Mouse (Mus musculus): ENCODE data around the gene Neu2. TPM values are rescaled to one million over a fixed set of nuclear protein-coding genes. Genes with fewer than 3 reads are reported as not detected.

Gene Neu2
- total and polyA plus RNA-seq, 3 experiments, result 0.27 TPM; not detected in 2

GRCm38 (mm10) chr1:87589980-87590379 is 80.3 kb downstream of the Neu2 start:
- no peak for DNase-seq
- Histone ChIP-seq H3K27me3 (ENCODE audit: control insufficient read depth, insufficient read depth, low read length) (no peaks in the 10 kb centered on the region), H3K4me3 (no peak overlapping the region), H3K4me1 (ENCODE audit: control insufficient read depth, insufficient read depth, low read length) (no peaks in the 10 kb centered on the region; the same call in 1 of the 2 replicates), H3K36me3 (ENCODE audit: control insufficient read depth, insufficient read depth, low read length) (no peaks in the 10 kb centered on the region), H3K27ac (no peak overlapping the region), H3K79me2 (replicated peaks; ENCODE audit: control insufficient read depth, insufficient read depth, low read length) (no peaks in the 10 kb centered on the region), H3K9ac (ENCODE audit: low read depth, low read length) (no peak overlapping the region)
- TF ChIP-seq EP300 (IDR thresholded peaks at IDR 0.05; ENCODE audit: insufficient read depth, low read depth, low read length) (no peak), CTCF (IDR thresholded peaks at IDR 0.05) (no peak), POLR2A (IDR thresholded peaks at IDR 0.05; ENCODE audit: insufficient read depth, low read depth, low read length) (no peak)
- 87% methylated on average over 8 of the region's 8 CpGs for WGBS
- intact Hi-C loops (cut with DNase I), result no loop called here

GRCm38 (mm10) chr1:87594261-87594660 is 84.6 kb downstream of the Neu2 start:
- H3K4me3 ChIP-seq, result no peak overlapping the region

GRCm38 (mm10) chr1:87594671-87595070 is 85.0 kb downstream of the Neu2 start:
- no peak overlapping the region for H3K9ac ChIP-seq (ENCODE audit: low read depth, low read length)
- no peaks in the 10 kb centered on the region for H3K79me2 ChIP-seq (replicated peaks; ENCODE audit: control insufficient read depth, insufficient read depth, low read length)
- DNase-seq, result no peak
- no peaks in the 10 kb centered on the region for H3K27me3 ChIP-seq (ENCODE audit: control insufficient read depth, insufficient read depth, low read length)
- intact Hi-C loops (cut with DNase I), result no loop called here
- H3K4me1 ChIP-seq (ENCODE audit: control insufficient read depth, insufficient read depth, low read length), result no peaks in the 10 kb centered on the region; the same call in 1 of the 2 replicates
- no peak overlapping the region for H3K4me3 ChIP-seq
- TF ChIP-seq EP300 (IDR thresholded peaks at IDR 0.05; ENCODE audit: insufficient read depth, low read depth, low read length) (no peak), POLR2A (IDR thresholded peaks at IDR 0.05; ENCODE audit: insufficient read depth, low read depth, low read length) (no peak), CTCF (IDR thresholded peaks at IDR 0.05) (no peak)
- WGBS, result 85% methylated on average over 10 of the region's 10 CpGs
- H3K36me3 ChIP-seq (ENCODE audit: control insufficient read depth, insufficient read depth, low read length), result no peaks in the 10 kb centered on the region
- no peak overlapping the region for H3K27ac ChIP-seq

More at GRCm38 (mm10) chr1:87594261-87594660, 84.6 kb downstream of the Neu2 start:
- intact Hi-C loops (cut with DNase I), result no loop called here
- WGBS, result 23% methylated on average over 3 of the region's 3 CpGs
- Histone ChIP-seq H3K9ac (ENCODE audit: low read depth, low read length) (no peak overlapping the region), H3K36me3 (ENCODE audit: control insufficient read depth, insufficient read depth, low read length) (no peaks in the 10 kb centered on the region), H3K27me3 (ENCODE audit: control insufficient read depth, insufficient read depth, low read length) (no peaks in the 10 kb centered on the region), H3K4me1 (ENCODE audit: control insufficient read depth, insufficient read depth, low read length) (no peaks in the 10 kb centered on the region; the same call in 1 of the 2 replicates), H3K27ac (no peak overlapping the region), H3K79me2 (replicated peaks; ENCODE audit: control insufficient read depth, insufficient read depth, low read length) (no peaks in the 10 kb centered on the region)
- TF ChIP-seq POLR2A (IDR thresholded peaks at IDR 0.05; ENCODE audit: insufficient read depth, low read depth, low read length) (no peak), EP300 (IDR thresholded peaks at IDR 0.05; ENCODE audit: insufficient read depth, low read depth, low read length) (no peak), CTCF (IDR thresholded peaks at IDR 0.05) (0 out of 2 replicates have a peak, but pooled peaks have one; percentile 5)
- DNase-seq, result peak in 1 of 2 experiments; percentile 21

- TF ChIP-seq POLR2A (IDR thresholded peaks at IDR 0.05; ENCODE audit: insufficient read depth, low read depth, low read length), result no peak
- no peak for TF ChIP-seq EP300 (IDR thresholded peaks at IDR 0.05; ENCODE audit: insufficient read depth, low read depth, low read length)
- TF ChIP-seq CTCF (IDR thresholded peaks at IDR 0.05), result no peak
- H3K27ac ChIP-seq, result no peak overlapping the region
- intact Hi-C loops (cut with DNase I), result no loop called here
- no peaks in the 10 kb centered on the region for H3K27me3 ChIP-seq (ENCODE audit: control insufficient read depth, insufficient read depth, low read length)
- no peak overlapping the region for H3K4me3 ChIP-seq
- no peak overlapping the region for H3K9ac ChIP-seq (ENCODE audit: low read depth, low read length)
- no peaks in the 10 kb centered on the region for H3K4me1 ChIP-seq (ENCODE audit: control insufficient read depth, insufficient read depth, low read length)
- WGBS, result 68% methylated on average over 7 of the region's 7 CpGs
- no peaks in the 10 kb centered on the region for H3K36me3 ChIP-seq (ENCODE audit: control insufficient read depth, insufficient read depth, low read length)
- no peak for DNase-seq
- H3K79me2 ChIP-seq (replicated peaks; ENCODE audit: control insufficient read depth, insufficient read depth, low read length), result no peaks in the 10 kb centered on the region
These were observed 90.8 kb downstream of the Neu2 start for GRCm38 (mm10) chr1:87600533-87600932.

GRCm38 (mm10) chr1:87601801-87602200 is 92.1 kb downstream of the Neu2 start:
- H3K27me3 ChIP-seq (ENCODE audit: control insufficient read depth, insufficient read depth, low read length), result no peaks in the 10 kb centered on the region
- intact Hi-C loops (cut with DNase I), result no loop called here
- H3K9ac ChIP-seq (ENCODE audit: low read depth, low read length), result no peak overlapping the region
- WGBS, result 53% methylated on average over 2 of the region's 2 CpGs
- H3K36me3 ChIP-seq (ENCODE audit: control insufficient read depth, insufficient read depth, low read length), result no peaks in the 10 kb centered on the region
- no peaks in the 10 kb centered on the region for H3K79me2 ChIP-seq (replicated peaks; ENCODE audit: control insufficient read depth, insufficient read depth, low read length)
- TF ChIP-seq CTCF (IDR thresholded peaks at IDR 0.05) (no peak), EP300 (IDR thresholded peaks at IDR 0.05; ENCODE audit: insufficient read depth, low read depth, low read length) (no peak), POLR2A (IDR thresholded peaks at IDR 0.05; ENCODE audit: insufficient read depth, low read depth, low read length) (no peak)
- DNase-seq, result no peak
- H3K27ac ChIP-seq, result no peak overlapping the region
- H3K4me3 ChIP-seq, result no peak overlapping the region
- H3K4me1 ChIP-seq (ENCODE audit: control insufficient read depth, insufficient read depth, low read length), result no peaks in the 10 kb centered on the region

- TF ChIP-seq CTCF (IDR thresholded peaks at IDR 0.05) (no peak), EP300 (IDR thresholded peaks at IDR 0.05; ENCODE audit: insufficient read depth, low read depth, low read length) (no peak), POLR2A (IDR thresholded peaks at IDR 0.05; ENCODE audit: insufficient read depth, low read depth, low read length) (no peak)
- Histone ChIP-seq H3K27ac (no peak overlapping the region), H3K79me2 (replicated peaks; ENCODE audit: control insufficient read depth, insufficient read depth, low read length) (no peaks in the 10 kb centered on the region), H3K9ac (ENCODE audit: low read depth, low read length) (no peak overlapping the region), H3K36me3 (ENCODE audit: control insufficient read depth, insufficient read depth, low read length) (no peaks in the 10 kb centered on the region), H3K4me3 (no peak overlapping the region), H3K4me1 (ENCODE audit: control insufficient read depth, insufficient read depth, low read length) (no peaks in the 10 kb centered on the region), H3K27me3 (ENCODE audit: control insufficient read depth, insufficient read depth, low read length) (no peaks in the 10 kb centered on the region)
- DNase-seq, result no peak
- intact Hi-C loops (cut with DNase I), result no loop called here
- 83% methylated on average over 5 of the region's 5 CpGs for WGBS
These were observed 93.7 kb downstream of the Neu2 start for GRCm38 (mm10) chr1:87603389-87603788.
